Mouse (Mus musculus): ENCODE results near the gene Smc3. TPM values are rescaled to one million over a fixed set of nuclear protein-coding genes. Genes with fewer than 3 reads are reported as not detected.

Gene Smc3
- 78.1 and 82.3 TPM in 2 replicates for polyA plus RNA-seq (2016; fragmentation: Nextera tagmentation; extraction: Ambion mirVana)

DNA sequence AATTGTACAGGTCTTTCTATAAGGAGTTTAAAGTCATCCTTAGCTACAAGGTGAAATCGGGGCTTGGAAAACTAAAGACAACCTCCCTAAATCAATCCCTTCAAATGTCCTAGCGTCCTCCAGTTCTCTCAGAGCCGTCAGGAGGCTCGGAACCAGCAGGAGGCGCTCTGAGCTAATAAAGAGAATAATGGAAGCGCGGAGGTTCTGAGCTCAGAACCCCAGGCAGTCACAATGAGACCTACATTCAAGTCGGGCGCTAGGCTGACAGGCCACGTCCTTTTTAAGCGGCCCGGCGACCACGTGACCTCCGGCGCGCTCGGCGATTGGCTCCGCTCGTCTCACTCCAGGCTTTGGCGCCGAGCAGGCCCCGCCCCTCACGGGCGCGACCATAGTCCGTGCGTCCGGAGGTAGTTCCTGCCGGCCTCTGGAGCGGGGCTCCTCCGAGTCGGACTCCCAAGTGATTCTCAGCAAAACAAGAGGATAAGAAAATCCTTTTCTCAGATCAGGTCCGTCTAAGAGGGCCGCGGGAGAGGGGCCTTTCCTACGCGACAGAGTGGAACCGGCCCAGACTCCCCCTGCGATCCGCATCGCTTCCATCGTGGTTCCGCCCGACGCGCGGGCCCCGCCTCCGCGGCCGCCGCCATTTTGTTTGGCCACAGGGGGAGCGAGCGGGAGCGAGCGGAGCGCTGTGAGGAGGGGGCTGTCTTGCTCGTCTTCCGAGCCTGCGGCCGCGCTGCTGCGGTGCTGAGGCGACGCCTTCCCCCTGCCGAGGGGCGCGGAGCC lies at the start of gene Smc3:
Smc3 (plus strand) TSS at position 642 of the 783 bp plus-strand sequence.
- peak; percentile 97 for ATAC-seq (ENCODE audit: low FRiP score)
- Histone ChIP-seq H3K4me1 (peaks cover 16% of the 10 kb centered on the region), H3K27me3 (no peaks in the 10 kb centered on the region), H3K27ac (peak within 1 kb of the TSS; percentile 97), H3K4me2 (replicated peaks) (peak within 1 kb of the TSS; percentile 94), H3K4me3 (peak within 1 kb of the TSS; percentile 98), H3K9me3 (replicated peaks) (no peaks in the 10 kb centered on the region), H3K9ac (peak within 1 kb of the TSS; percentile 98), H3K36me3 (peaks cover 7% of the 10 kb centered on the region; the same call in 1 of the 2 replicates)
- WGBS, result under 1% methylated on average over 70 of the region's 70 CpGs

DNA sequence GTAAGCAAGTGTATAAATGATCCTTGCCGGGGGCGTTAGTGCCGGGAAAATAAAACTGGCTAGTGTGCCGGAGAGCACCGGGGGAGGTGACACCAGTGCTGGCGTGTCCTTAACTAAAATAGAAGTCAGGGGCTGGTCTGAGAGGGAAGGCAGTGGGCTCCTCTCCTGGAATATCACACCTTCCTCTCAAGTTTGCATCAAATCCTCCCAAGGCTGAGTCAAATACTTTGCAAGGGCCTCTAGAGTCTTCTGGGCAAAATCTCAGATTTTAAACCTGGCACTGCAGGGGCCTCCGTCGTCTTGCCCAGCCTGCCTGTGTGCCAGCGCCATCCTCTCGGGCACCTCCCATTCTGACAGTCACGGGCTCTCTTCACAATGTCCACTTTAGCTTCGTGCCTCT lies 49.2 kb upstream of the Smc3 start:
- no peaks in the 10 kb centered on the region for H3K9me3 ChIP-seq (replicated peaks)
- no peak overlapping the region for H3K4me3 ChIP-seq
- H3K9ac ChIP-seq, result no peak overlapping the region
- H3K27ac ChIP-seq, result no peak overlapping the region
- WGBS, result 84% methylated on average over 12 of the region's 12 CpGs
- peaks cover 5% of the 10 kb centered on the region for H3K4me1 ChIP-seq
- peaks cover 3% of the 10 kb centered on the region; the same call in 1 of the 2 replicates for H3K27me3 ChIP-seq
- H3K36me3 ChIP-seq, result no peaks in the 10 kb centered on the region
- H3K4me2 ChIP-seq (replicated peaks), result no peak overlapping the region
- no peak for ATAC-seq (ENCODE audit: low FRiP score)

GRCm38 (mm10) chr19:53552216-53552786 lies 47.9 kb upstream of the Smc3 start:
- ATAC-seq (ENCODE audit: low FRiP score), result no peak
- Histone ChIP-seq H3K4me3 (no peak overlapping the region), H3K27ac (no peak overlapping the region), H3K9me3 (replicated peaks) (no peaks in the 10 kb centered on the region), H3K27me3 (peaks cover 3% of the 10 kb centered on the region; the same call in 1 of the 2 replicates), H3K9ac (no peak overlapping the region), H3K36me3 (no peaks in the 10 kb centered on the region), H3K4me2 (replicated peaks) (no peak overlapping the region), H3K4me1 (peaks cover 9% of the 10 kb centered on the region)
- 35% methylated on average over 10 of the region's 10 CpGs for WGBS

GRCm38 (mm10) chr19:53552795-53553194 lies 47.4 kb upstream of the Smc3 start:
- no peak for ATAC-seq (ENCODE audit: low FRiP score)
- H3K27ac ChIP-seq, result no peak overlapping the region
- peaks cover 3% of the 10 kb centered on the region; the same call in 1 of the 2 replicates for H3K27me3 ChIP-seq
- H3K9me3 ChIP-seq (replicated peaks), result no peaks in the 10 kb centered on the region
- WGBS, result 58% methylated on average over 6 of the region's 6 CpGs
- H3K9ac ChIP-seq, result no peak overlapping the region
- H3K4me1 ChIP-seq, result peaks cover 8% of the 10 kb centered on the region
- H3K4me3 ChIP-seq, result no peak overlapping the region
- no peaks in the 10 kb centered on the region for H3K36me3 ChIP-seq
- no peak overlapping the region for H3K4me2 ChIP-seq (replicated peaks)

GRCm38 (mm10) chr19:53554402-53554801 lies 45.8 kb upstream of the Smc3 start:
- no peak for ATAC-seq (ENCODE audit: low FRiP score)
- Histone ChIP-seq H3K9ac (no peak overlapping the region), H3K4me1 (peaks cover 8% of the 10 kb centered on the region), H3K4me2 (replicated peaks) (no peak overlapping the region), H3K27ac (no peak overlapping the region), H3K27me3 (peaks cover 3% of the 10 kb centered on the region; the same call in 1 of the 2 replicates), H3K9me3 (replicated peaks) (no peaks in the 10 kb centered on the region), H3K36me3 (no peaks in the 10 kb centered on the region), H3K4me3 (no peak overlapping the region)
- WGBS, result 86% methylated on average over 11 of the region's 11 CpGs

DNA sequence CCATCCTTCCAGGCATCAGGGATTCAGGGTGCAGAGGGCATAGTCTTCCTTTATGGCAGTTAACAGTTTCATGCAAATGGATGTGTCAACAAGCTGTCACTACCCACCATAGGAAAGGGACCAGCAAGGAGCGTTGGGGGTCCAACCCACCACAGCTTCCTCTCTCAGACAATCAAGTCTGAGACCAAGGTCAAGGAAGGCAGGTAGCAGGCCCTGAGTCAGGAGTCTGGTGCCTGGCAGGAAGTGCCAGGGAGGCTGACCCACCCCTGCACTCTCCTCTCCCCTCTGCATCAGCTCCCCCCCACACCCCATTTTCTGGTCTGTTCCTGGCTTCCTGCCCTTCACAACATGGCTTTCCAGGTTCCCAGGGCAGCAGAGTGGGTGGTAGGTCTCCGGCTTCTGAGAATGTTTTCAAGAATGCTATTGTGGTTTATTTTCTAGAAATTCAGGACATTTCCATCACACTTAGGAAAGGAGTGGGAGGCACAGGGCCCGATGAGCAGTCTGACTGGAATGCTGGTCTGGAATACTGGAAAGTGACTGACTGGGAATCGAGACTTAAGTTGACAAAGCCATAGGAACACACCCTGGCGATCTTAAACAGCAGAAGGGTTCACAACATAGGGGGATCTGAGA lies 45.1 kb upstream of the Smc3 start:
- WGBS, result 75% methylated on average over 5 of the region's 5 CpGs
- Histone ChIP-seq H3K27me3 (peaks cover 3% of the 10 kb centered on the region; the same call in 1 of the 2 replicates), H3K9me3 (replicated peaks) (no peaks in the 10 kb centered on the region), H3K4me1 (peaks cover 8% of the 10 kb centered on the region), H3K4me3 (no peak overlapping the region), H3K27ac (no peak overlapping the region), H3K4me2 (replicated peaks) (no peak overlapping the region), H3K36me3 (no peaks in the 10 kb centered on the region), H3K9ac (no peak overlapping the region)
- no peak for ATAC-seq (ENCODE audit: low FRiP score)

DNA sequence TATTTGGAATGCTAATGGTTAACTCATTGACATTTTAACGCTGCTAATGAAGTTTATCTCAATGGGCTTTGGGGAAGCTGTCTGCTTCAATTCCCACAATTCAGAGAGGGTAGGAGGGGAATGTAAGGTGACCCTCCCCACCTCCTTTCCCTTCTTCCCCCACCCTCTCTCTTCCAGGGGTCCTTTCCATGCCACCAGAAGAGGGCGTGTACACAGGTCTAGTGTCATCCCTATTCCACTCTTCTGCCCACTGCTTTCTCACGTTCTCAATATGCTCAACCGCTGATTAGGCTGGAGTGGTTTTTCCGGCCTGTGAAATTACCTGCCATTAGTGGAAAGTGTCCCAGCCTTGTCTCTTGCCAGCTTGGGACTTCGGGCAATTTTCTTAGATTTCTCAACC lies 43.4 kb upstream of the Smc3 start:
- Histone ChIP-seq H3K9me3 (replicated peaks) (no peaks in the 10 kb centered on the region), H3K4me2 (replicated peaks) (peak overlapping the region; percentile 34; the same call in 1 of the 2 replicates), H3K4me3 (no peak overlapping the region), H3K4me1 (peaks cover 8% of the 10 kb centered on the region), H3K27me3 (peaks cover 3% of the 10 kb centered on the region; the same call in 1 of the 2 replicates), H3K9ac (no peak overlapping the region), H3K36me3 (no peaks in the 10 kb centered on the region), H3K27ac (no peak overlapping the region)
- WGBS, result 27% methylated on average over 6 of the region's 6 CpGs
- ATAC-seq (ENCODE audit: low FRiP score), result no peak

DNA sequence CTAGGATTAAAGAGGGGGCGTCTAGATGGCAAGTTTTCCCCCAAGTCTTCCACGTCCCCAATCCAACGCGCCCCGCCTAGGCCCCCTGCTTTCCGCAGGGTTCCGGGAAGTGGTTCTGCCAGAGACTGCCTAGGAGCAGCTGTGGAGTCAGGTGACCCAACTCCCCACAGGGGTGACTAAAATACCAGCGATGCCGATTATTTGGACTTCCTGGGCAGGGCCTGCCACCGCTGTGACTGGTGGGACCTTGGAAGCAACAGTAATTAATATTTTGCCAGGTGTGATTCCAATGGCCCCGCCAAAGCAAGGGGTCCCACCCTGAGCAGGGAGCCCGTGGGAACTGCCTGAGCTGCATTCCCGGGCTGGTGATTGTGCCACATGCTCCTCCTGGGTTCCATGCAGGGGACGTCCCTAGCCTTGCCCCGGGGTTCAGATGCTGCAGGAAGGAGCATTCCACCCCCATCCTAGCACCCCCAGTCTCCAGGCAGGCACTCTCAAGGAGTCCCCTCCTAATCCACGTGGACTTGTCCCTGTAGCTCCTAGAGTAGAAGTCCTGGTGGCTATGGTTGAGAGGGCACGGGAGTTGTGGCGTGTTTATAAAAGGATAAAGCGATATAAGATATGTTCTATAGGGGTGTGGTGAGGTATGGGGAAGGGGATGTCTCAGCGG lies 42.8 kb upstream of the Smc3 start:
- WGBS, result 38% methylated on average over 20 of the region's 20 CpGs
- no peak overlapping the region for H3K4me3 ChIP-seq
- H3K4me1 ChIP-seq, result peaks cover 8% of the 10 kb centered on the region
- ATAC-seq (ENCODE audit: low FRiP score), result no peak
- peak overlapping the region; percentile 34 for H3K4me2 ChIP-seq (replicated peaks)
- peaks cover 3% of the 10 kb centered on the region; the same call in 1 of the 2 replicates for H3K27me3 ChIP-seq
- no peak overlapping the region for H3K9ac ChIP-seq
- H3K36me3 ChIP-seq, result no peaks in the 10 kb centered on the region
- no peaks in the 10 kb centered on the region for H3K9me3 ChIP-seq (replicated peaks)
- H3K27ac ChIP-seq, result no peak overlapping the region

DNA sequence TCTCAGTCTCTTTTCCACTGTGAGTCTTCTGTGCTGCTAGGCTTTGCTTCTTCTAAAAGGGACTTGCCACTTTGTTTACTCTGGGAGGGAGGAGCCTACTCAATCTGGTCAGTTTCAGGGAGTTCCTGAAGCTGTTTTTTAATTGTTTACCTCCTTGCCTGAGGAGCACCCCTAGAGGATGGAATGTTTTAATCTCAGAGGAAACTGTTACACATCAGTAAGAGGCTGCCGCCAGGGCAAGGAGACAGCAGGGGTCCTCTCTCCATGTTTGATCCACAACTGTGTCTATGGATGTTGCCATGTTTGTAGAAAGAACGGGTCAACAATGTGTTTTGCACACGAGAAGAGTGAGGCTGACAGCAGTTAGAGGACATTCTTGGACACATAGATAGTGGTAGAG lies 39.8 kb upstream of the Smc3 start:
- no peak overlapping the region for H3K4me2 ChIP-seq (replicated peaks)
- no peak overlapping the region for H3K9ac ChIP-seq
- no peak for ATAC-seq (ENCODE audit: low FRiP score)
- H3K4me3 ChIP-seq, result no peak overlapping the region
- no peaks in the 10 kb centered on the region for H3K36me3 ChIP-seq
- H3K27me3 ChIP-seq, result peaks cover 3% of the 10 kb centered on the region; the same call in 1 of the 2 replicates
- H3K9me3 ChIP-seq (replicated peaks), result peaks cover 3% of the 10 kb centered on the region; the same call in 1 of the 2 replicates
- 78% methylated on average over 3 of the region's 3 CpGs for WGBS
- no peak overlapping the region for H3K27ac ChIP-seq
- peaks cover 8% of the 10 kb centered on the region for H3K4me1 ChIP-seq

DNA sequence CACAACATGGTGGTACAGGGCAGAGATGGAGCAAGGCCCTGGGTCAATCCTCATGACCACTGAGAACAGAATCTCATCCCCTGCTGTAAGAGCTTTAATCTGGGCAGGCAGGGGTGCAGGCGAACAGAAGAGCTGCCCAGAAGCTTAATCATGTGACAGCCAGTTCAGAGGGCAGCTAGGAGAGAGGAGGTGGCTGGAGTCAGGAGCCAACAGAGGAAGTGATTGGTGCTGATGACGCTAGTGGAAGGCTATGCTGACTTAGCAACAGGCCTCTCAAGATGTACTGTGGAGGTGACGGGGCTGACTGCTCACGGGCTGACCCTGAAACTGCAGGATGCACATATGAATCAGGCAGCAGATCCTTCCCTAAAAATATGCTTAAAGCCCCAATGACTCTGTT lies 36.0 kb upstream of the Smc3 start:
- Histone ChIP-seq H3K9me3 (replicated peaks) (peaks cover 3% of the 10 kb centered on the region; the same call in 1 of the 2 replicates), H3K4me1 (no peaks in the 10 kb centered on the region), H3K27ac (no peak overlapping the region), H3K4me2 (replicated peaks) (no peak overlapping the region), H3K4me3 (no peak overlapping the region), H3K36me3 (no peaks in the 10 kb centered on the region), H3K27me3 (no peaks in the 10 kb centered on the region), H3K9ac (no peak overlapping the region)
- 50% methylated on average over 4 of the region's 4 CpGs for WGBS
- no peak for ATAC-seq (ENCODE audit: low FRiP score)

DNA sequence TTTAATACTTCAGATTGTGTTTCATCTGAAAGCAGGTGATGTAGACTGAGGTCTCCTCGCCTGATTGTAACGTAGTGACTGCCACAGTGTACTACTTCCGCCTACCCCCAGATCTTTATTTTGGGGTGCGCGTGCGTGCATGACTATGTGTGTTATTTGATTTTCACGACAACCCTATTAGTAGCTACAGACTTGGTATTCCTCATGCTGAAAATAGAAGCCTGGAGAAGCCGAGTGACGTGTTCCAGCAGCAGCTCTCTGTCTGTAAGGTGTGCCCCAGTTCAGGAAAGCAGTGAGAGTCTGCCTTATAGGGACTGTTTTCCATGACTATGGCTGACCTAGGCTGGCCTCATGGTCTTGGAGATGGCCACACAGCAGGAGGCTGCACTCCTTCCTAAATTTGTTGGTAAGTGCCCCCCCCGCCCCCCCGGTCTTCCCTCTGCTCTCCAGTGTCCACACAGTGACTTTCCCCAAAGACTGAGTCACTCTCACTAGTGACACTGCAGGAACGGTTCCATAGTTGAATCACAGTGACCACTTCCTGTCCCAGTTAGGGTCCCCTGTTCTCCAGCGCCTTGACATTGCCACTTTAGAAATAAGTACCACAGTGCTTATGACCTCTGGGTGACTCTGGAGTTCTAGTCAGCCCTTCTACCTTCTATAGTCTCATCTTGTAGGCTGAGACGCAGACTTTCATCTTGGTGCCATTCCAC lies 34.5 kb upstream of the Smc3 start:
- H3K27ac ChIP-seq, result no peak overlapping the region
- H3K4me1 ChIP-seq, result no peaks in the 10 kb centered on the region
- no peaks in the 10 kb centered on the region for H3K36me3 ChIP-seq
- no peak overlapping the region for H3K4me3 ChIP-seq
- WGBS, result 91% methylated on average over 14 of the region's 14 CpGs
- H3K9ac ChIP-seq, result no peak overlapping the region
- peaks cover 3% of the 10 kb centered on the region; the same call in 1 of the 2 replicates for H3K9me3 ChIP-seq (replicated peaks)
- no peak for ATAC-seq (ENCODE audit: low FRiP score)
- no peak overlapping the region for H3K4me2 ChIP-seq (replicated peaks)
- H3K27me3 ChIP-seq, result no peaks in the 10 kb centered on the region
